Mouse (Mus musculus) ovary, postnatal 14 days (tissue): Measurements from ENCODE around the gene Dcps.
A peak's percentile ranks its signal among the peaks of the same experiment; 100 is the strongest.

Source experiments
- DNase-seq: peaks from one replicate; pipeline ENCODE4 v3.0.0; 2022; ENCODE audit warnings: low spot score

Dcps gene

GRCm38 (mm10) chr9:35131637-35132397 is 44.0 kb downstream of the Dcps start:
- DNase-seq: no peak

- no peak for DNase-seq
Observed at GRCm38 (mm10) chr9:35128995-35129418, 46.9 kb downstream of the Dcps start.

GRCm38 (mm10) chr9:35128564-35128963 is 47.3 kb downstream of the Dcps start:
- no peak for DNase-seq

- DNase-seq: no peak
Observed at GRCm38 (mm10) chr9:35127561-35127960, 48.3 kb downstream of the Dcps start.

- DNase-seq: no peak
Observed at GRCm38 (mm10) chr9:35127147-35127546, 48.7 kb downstream of the Dcps start.

- DNase-seq: no peak
Observed at GRCm38 (mm10) chr9:35124678-35124955, 51.2 kb downstream of the Dcps start.

GRCm38 (mm10) chr9:35123804-35124677 is 51.8 kb downstream of the Dcps start:
- DNase-seq: no peak

- DNase-seq: no peak
Observed at GRCm38 (mm10) chr9:35123456-35123803, 52.4 kb downstream of the Dcps start.

- no peak for DNase-seq
Observed at GRCm38 (mm10) chr9:35122551-35123266, 53.2 kb downstream of the Dcps start.

- DNase-seq: no peak
Observed at GRCm38 (mm10) chr9:35119168-35119567, 56.7 kb downstream of the Dcps start, which contains the start of gene St3gal4. TSS of gene St3gal4 (minus strand) at chr9:35119268.

- no peak for DNase-seq
Observed at GRCm38 (mm10) chr9:35118563-35118962, 57.3 kb downstream of the Dcps start.

GRCm38 (mm10) chr9:35117384-35118295 is 58.2 kb downstream of the Dcps start:
- no peak for DNase-seq

GRCm38 (mm10) chr9:35116391-35117381 is 59.2 kb downstream of the Dcps start:
- peak; percentile 71 for DNase-seq

GRCm38 (mm10) chr9:35115804-35116203 is 60.1 kb downstream of the Dcps start:
- no peak for DNase-seq

- DNase-seq: no peak
Observed at GRCm38 (mm10) chr9:35115299-35115698, 60.6 kb downstream of the Dcps start.

- no peak for DNase-seq
Observed at GRCm38 (mm10) chr9:35114234-35114633, 61.6 kb downstream of the Dcps start.

- DNase-seq: peak; percentile 46
Observed at GRCm38 (mm10) chr9:35111941-35112595, 63.8 kb downstream of the Dcps start.

- DNase-seq: no peak
Observed at GRCm38 (mm10) chr9:35111446-35111845, 64.4 kb downstream of the Dcps start.

GRCm38 (mm10) chr9:35110567-35110966 is 65.3 kb downstream of the Dcps start:
- no peak for DNase-seq

- DNase-seq: no peak
Observed at GRCm38 (mm10) chr9:35110051-35110450, 65.8 kb downstream of the Dcps start.
